Mouse (Mus musculus) intestine, postnatal 0 days (tissue): ENCODE measurements around the gene Sympk. TPM values are rescaled to one million over a fixed set of nuclear protein-coding genes. Genes with fewer than 3 reads are reported as not detected.

Source experiments
- ATAC-seq: fragments of 200-750 bp; cut with Nextera tagmentation; 2 replicates; pipeline ENCODE4 v1.8.0; 2017; ENCODE audit warnings: mild to moderate bottlenecking, moderate TSS enrichment, moderate library complexity
- H3K27ac ChIP-seq: fragments of 300-500 bp; sonication (generic); 2 replicates; pipeline ENCODE4 v1.5.1; 2014; ENCODE audit warnings: mild to moderate bottlenecking, low read depth, low read length, moderate library complexity
- H3K27me3 ChIP-seq: fragments of 300-500 bp; sonication (generic); replicated peaks from 2 replicates; pipeline ENCODE4 v1.6.1; 2014; ENCODE audit warnings: low read length, mixed read lengths; ENCODE audit not compliant: control insufficient read depth, insufficient read depth
- H3K36me3 ChIP-seq: fragments of 300-500 bp; sonication (generic); 2 replicates; pipeline ENCODE4 v1.6.1; 2014; ENCODE audit warnings: mild to moderate bottlenecking, moderate library complexity; ENCODE audit not compliant: control insufficient read depth, insufficient read depth
- H3K4me1 ChIP-seq: fragments of 300-500 bp; sonication (generic); replicated peaks from 2 replicates; pipeline ENCODE4 v1.6.1; 2014; ENCODE audit warnings: antibody characterized with exemption, low read length, mixed read lengths; ENCODE audit not compliant: control insufficient read depth, insufficient read depth
- H3K4me2 ChIP-seq: fragments of 300-500 bp; sonication (generic); replicated peaks from 2 replicates; pipeline ENCODE4 v1.6.1; 2014; ENCODE audit warnings: low read depth, mild to moderate bottlenecking, moderate library complexity
- H3K4me3 ChIP-seq: fragments of 300-500 bp; sonication (generic); 2 replicates; pipeline ENCODE4 v1.5.1; 2014; ENCODE audit warnings: low read depth, low read length
- H3K9ac ChIP-seq: fragments of 300-500 bp; sonication (generic); 2 replicates; pipeline ENCODE4 v1.6.1; 2014; ENCODE audit warnings: mild to moderate bottlenecking, low read depth, low read length
- H3K9me3 ChIP-seq: fragments of 300-500 bp; sonication (generic); 2 replicates; pipeline ENCODE4 v1.6.1; 2016; ENCODE audit warnings: mixed run types; ENCODE audit not compliant: control insufficient read depth
- CTCF ChIP-seq: sonication (generic); IDR thresholded peaks from 2 replicates; pipeline ENCODE4 v1.5.1; 2016; ENCODE audit warnings: low read depth, mild to moderate bottlenecking, control low read depth, antibody characterized with exemption, moderate library complexity
- WGBS: fragments of 180-500 bp; shearing (Covaris S2); extraction: QIAGEN DNeasy Blood & Tissue Kit; methylation state at CpG from one replicate; pipeline ENCODE4 v1.1.7; 2014; 5-methylcytosine and 5-hydroxymethylcytosine counted together
- polyA plus RNA-seq: library from polyadenylated mRNA; unstranded; fragments of >200 nt; fragmentation: Nextera tagmentation; extraction: Ambion mirVana; gene quantifications from 2 replicates; pipeline ENCODE4 v1.2.1, GENCODE M21; 2015

The Sympk gene
- polyA plus RNA-seq, 1 experiment from 2014 or later: 8.9 TPM

DNA sequence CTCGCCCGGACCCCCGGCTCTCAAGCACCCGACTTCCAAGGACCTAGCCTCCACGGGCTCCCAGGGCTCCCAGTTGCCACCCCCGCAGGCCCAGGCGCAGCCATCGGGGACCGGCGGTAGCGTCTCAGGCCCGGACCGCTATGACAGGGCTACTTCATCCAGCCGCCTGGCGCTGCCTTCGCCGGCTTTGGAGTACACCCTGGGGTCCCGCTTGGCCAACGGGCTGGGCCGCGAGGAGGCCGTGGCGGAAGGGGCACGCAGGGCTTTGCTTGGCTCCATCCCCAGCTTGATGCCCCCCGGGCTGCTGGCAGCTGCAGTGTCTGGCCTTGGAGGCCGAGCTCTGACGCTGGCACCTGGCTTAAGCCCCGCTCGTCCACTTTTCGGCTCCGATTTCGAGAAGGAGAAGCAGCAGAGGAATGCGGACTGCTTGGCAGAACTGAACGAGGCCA, 19.5 kb upstream of the Sympk start:
- Histone ChIP-seq H3K9me3 (no peaks in the 10 kb centered on the region), H3K36me3 (peaks cover 11% of the 10 kb centered on the region; the same call in 1 of the 2 replicates), H3K4me1 (peaks cover 15% of the 10 kb centered on the region), H3K4me2 (peak overlapping the region; percentile 91), H3K27ac (peak overlapping the region; percentile 92), H3K9ac (peak overlapping the region; percentile 69), H3K27me3 (no peaks in the 10 kb centered on the region), H3K4me3 (peak overlapping the region; percentile 86)
- WGBS: 4% methylated on average over 34 of the region's 34 CpGs
- no peak for ATAC-seq
- no peak for TF ChIP-seq CTCF

GRCm38 (mm10) chr7:19005417-19006121, 18.6 kb upstream of the Sympk start:
- Histone ChIP-seq H3K36me3 (peaks cover 11% of the 10 kb centered on the region; the same call in 1 of the 2 replicates), H3K9me3 (no peaks in the 10 kb centered on the region), H3K4me3 (peak overlapping the region; percentile 86), H3K27me3 (no peaks in the 10 kb centered on the region), H3K4me1 (peaks cover 17% of the 10 kb centered on the region), H3K4me2 (peak overlapping the region; percentile 91), H3K9ac (peak overlapping the region; percentile 69; the same call in 1 of the 2 replicates), H3K27ac (0 out of 2 replicates have a peak overlapping the region, but pooled peaks have one; percentile 21)
- whole genome bisulfite sequencing: 58% methylated on average over 34 of the region's 34 CpGs
- no peak for TF ChIP-seq CTCF
- ATAC-seq: no peak

GRCm38 (mm10) chr7:19006476-19006875, 17.7 kb upstream of the Sympk start:
- H3K36me3 ChIP-seq: peaks cover 11% of the 10 kb centered on the region; the same call in 1 of the 2 replicates
- peak overlapping the region; percentile 86; the same call in 1 of the 2 replicates for H3K4me3 ChIP-seq
- peak overlapping the region; percentile 91 for H3K4me2 ChIP-seq
- peak; percentile 28; the same call in 1 of the 2 replicates for ATAC-seq
- TF ChIP-seq CTCF: peak; percentile 99
- H3K27ac ChIP-seq: peak overlapping the region; percentile 36
- no peaks in the 10 kb centered on the region for H3K27me3 ChIP-seq
- no peaks in the 10 kb centered on the region for H3K9me3 ChIP-seq
- peaks cover 18% of the 10 kb centered on the region for H3K4me1 ChIP-seq
- H3K9ac ChIP-seq: no peak overlapping the region
- 4% methylated on average over 12 of the region's 12 CpGs for WGBS

- no peak overlapping the region for H3K9ac ChIP-seq
- ATAC-seq: peak; percentile 48
Measured at GRCm38 (mm10) chr7:19007026-19007977, 16.9 kb upstream of the Sympk start.

GRCm38 (mm10) chr7:19010581-19010980, 13.6 kb upstream of the Sympk start:
- no peaks in the 10 kb centered on the region for H3K9me3 ChIP-seq
- no peak for TF ChIP-seq CTCF
- H3K4me2 ChIP-seq: no peak overlapping the region
- H3K4me1 ChIP-seq: peaks cover 13% of the 10 kb centered on the region; the same call in 1 of the 2 replicates
- H3K27ac ChIP-seq: no peak overlapping the region
- 71% methylated on average over 7 of the region's 7 CpGs for WGBS
- ATAC-seq: no peak
- H3K9ac ChIP-seq: no peak overlapping the region
- H3K27me3 ChIP-seq: no peaks in the 10 kb centered on the region
- no peak overlapping the region for H3K4me3 ChIP-seq
- peaks cover 6% of the 10 kb centered on the region; the same call in 1 of the 2 replicates for H3K36me3 ChIP-seq

More at GRCm38 (mm10) chr7:19007026-19007977, 16.9 kb upstream of the Sympk start:
- H3K36me3 ChIP-seq: peaks cover 11% of the 10 kb centered on the region; the same call in 1 of the 2 replicates
- peak overlapping the region; percentile 36 for H3K27ac ChIP-seq
- no peaks in the 10 kb centered on the region for H3K9me3 ChIP-seq
- H3K27me3 ChIP-seq: no peaks in the 10 kb centered on the region
- peak overlapping the region; percentile 91 for H3K4me2 ChIP-seq
- WGBS: 31% methylated on average over 13 of the region's 13 CpGs
- TF ChIP-seq CTCF: no peak
- H3K4me1 ChIP-seq: peaks cover 18% of the 10 kb centered on the region
- no peak overlapping the region for H3K4me3 ChIP-seq
